Mouse (Mus musculus) frontal cortex, postnatal 14 days (tissue): ENCODE results near the gene Parp6.

Experiments
- DNase-seq, 2 experiments: peaks; one replicate each; pipeline ENCODE4 v3.0.0; 2022; ENCODE audit warnings: low spot score in 2 of 2

Parp6 gene

GRCm38 (mm10) chr9:59616622-59617306, at the start of gene Parp6:
Parp6 (plus strand) TSS chr9:59617284.
- peak; percentile 99 for DNase-seq

GRCm38 (mm10) chr9:59571852-59572251, 45.2 kb upstream of the Parp6 start:
- no peak for DNase-seq

GRCm38 (mm10) chr9:59577401-59577800, 39.7 kb upstream of the Parp6 start:
- DNase-seq: no peak

GRCm38 (mm10) chr9:59577844-59578504, 39.1 kb upstream of the Parp6 start, which contains the start of gene Celf6:
Celf6 (plus strand) TSS chr9:59577917.
- peak; percentile 89 to 90 for DNase-seq

- DNase-seq: no peak
These were observed 38.6 kb upstream of the Parp6 start for GRCm38 (mm10) chr9:59578505-59578867.

GRCm38 (mm10) chr9:59584871-59585308, 32.2 kb upstream of the Parp6 start:
- peak; percentile 70 to 76 for DNase-seq

DNA sequence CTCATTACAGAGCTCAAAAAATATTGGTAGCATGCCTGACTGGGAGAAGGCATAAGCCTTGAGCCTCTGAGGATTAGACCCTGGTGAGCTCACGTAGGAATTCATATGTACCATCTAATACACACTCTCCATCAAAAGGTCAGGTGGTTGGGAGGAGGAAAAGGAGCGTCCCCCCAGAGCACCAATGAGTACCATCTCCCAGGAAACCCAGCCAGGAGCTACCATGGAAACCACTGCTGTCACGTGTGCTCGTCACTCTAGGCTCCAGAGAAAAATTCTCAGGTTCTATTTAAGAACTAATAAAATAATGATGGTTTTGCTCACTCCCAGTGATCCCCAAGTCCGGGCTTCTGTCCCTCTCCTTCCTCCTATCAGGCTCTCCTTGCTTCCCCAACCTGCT, 28.8 kb upstream of the Parp6 start:
- DNase-seq: no peak

DNA sequence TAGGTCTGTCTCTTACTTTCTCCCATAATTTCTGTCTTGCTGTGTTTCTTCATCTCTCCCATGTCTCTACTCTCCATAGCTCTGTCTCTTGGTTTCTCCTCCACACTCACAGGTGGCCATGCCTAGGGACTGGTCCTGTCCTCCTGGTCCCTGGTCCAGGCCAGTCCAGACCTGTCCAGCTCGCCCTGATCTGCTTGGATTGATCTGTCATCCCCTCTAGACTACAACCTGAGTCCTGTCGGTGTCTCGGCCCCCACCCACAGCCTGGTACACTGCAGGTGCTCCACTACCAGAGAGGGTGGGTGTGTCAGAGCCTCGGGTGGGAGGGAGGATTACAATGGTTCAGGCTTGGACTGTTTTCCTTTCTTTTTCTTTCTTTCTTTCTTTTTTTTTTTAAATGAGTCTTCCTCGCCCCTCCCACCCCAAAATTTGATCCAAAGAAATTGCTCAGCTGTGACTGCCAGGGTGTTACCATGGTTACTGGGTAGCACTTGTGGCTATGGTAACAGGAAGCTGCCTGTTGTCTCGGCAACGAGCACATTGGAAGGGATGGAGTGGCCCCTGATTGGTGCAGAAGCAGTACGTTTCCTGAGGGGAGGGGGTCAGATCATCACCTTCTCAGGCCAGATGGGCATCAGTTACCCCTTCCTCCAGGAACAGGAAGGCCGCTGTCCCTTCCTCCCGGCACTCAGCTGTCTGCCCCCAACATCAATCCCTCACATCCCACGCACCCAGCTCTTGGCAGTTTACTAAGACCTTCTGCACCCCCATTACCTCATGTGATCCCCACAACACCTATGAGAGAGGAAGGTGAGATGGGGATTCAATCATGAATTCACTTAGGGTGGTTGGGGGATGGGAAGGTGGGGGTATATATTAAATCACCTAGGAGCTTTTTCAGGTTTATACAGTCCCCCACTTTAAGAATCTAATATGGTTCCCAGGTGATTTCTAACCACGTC, 28.1 kb upstream of the Parp6 start:
- peak; percentile 67 to 83 for DNase-seq

- no peak for DNase-seq
These were observed 27.2 kb upstream of the Parp6 start for GRCm38 (mm10) chr9:59589703-59590439.

GRCm38 (mm10) chr9:59601661-59602060, 15.4 kb upstream of the Parp6 start:
- no peak for DNase-seq

GRCm38 (mm10) chr9:59605967-59606366, 11.1 kb upstream of the Parp6 start:
- no peak for DNase-seq

DNA sequence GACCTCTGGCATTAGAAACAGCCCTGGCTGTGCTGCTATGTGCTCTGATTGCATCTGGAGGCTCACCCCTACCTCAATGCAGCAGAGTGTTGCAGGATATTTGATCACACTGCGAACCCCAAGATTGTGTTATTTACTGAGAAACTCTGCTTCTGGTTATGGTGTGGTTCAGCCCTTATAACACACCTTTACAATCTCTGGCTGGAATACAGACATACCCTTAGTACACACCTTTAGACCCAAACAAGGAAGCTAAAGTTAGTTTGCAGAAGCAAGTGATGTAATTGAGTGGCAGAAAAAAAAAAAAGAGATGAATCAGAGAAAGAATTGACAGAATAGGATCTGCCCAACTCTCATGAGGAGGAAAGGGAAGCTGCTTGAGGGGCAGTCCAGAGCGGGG, 6.1 kb upstream of the Parp6 start:
- DNase-seq: no peak

DNA sequence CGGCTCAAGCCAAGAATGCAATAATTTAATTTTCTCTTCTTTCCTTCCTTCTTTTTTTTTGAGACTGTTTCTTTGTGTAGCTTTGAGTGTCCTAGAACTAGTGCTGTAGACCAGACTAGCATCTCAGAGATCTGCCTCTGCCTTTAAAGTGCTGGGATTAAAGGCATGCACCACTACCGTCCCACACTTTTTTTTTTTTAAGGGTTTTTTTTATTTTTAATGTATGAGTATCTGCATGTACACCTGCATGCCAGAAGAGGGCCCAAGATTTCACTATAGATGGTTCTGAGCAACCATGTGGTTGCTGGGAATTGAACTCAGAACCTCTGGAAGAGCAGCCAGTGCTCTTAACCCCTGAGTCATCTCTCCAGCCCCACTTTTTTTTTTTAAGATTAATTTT, 1.3 kb upstream of the Parp6 start:
- no peak for DNase-seq

DNA sequence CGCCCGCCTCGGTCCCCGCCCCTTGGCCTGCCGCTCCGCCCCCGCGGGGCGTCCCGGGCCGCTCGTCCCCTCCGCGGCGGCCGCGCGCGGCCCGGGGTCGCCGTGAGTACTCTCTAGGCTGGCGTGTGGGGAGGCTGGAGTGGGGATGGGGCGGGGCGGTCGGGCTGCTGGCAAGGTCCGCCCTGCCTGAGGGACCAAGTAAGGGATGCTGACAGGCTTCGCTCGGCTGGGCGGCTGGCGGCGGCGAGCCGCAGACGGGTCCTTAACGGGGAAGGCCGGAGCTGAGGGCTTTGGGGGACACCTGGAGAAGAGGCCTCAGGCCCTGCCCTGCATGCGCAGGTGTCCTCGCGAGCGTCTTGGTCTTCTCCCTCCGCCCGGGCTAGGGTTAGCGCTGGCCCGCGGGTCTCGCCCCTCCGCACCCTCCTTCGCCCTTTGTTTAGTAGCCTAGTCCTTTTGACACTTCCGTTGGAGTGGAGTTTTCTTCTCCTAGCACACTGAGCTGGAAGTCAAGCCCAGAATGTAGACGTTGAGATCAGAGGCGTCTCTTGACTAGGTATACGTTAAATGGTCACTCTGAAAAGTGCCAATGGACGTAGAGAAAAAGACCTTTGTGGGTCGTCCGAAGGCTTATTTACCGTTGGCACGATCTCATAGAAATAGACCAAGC, 356 bp downstream of the Parp6 start:
- no peak for DNase-seq

- no peak for DNase-seq
These were observed 21.3 kb downstream of the Parp6 start for GRCm38 (mm10) chr9:59638372-59638771.

DNA sequence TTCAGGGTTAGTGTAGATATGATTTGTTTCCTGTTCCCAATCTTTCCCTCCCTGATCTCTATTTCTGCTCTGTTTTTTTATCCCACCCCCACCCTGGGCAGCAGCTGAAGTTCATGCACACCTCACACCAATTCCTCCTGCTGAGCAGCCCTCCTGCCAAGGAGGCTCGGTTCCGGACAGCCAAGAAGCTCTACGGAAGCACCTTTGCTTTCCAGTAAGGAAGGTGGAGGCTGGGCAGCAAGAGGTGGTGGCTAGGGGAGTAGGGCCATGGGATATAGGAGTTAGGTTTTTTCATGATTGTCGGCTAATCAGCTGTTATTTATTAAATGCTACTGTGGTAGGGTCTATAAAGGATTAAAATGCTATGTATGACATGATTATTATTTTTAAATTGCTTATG, 22.9 kb downstream of the Parp6 start:
- no peak for DNase-seq

DNA sequence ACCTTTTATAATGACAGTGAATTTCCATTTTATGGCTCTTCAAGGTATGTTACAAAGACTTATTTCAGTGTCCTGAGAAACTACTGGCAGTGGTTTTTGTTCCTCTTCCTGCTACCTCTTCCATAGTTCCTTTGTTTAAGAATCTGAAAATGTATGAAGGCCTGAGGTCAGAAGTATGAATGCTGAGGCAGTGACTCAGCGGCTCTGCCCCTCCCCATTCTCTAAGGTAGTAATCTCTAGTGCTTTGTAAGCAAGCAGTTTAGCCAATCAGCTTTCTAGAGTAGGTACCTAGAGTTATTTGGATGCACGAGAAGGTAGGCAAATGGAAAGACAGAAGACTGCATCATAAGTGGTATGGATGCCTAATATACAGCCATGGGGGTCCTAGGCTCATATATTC, 24.2 kb downstream of the Parp6 start:
- no peak for DNase-seq

GRCm38 (mm10) chr9:59649911-59650310, 32.8 kb downstream of the Parp6 start:
- DNase-seq: no peak

- DNase-seq: no peak
These were observed 36.3 kb downstream of the Parp6 start for GRCm38 (mm10) chr9:59653371-59653770.

DNA sequence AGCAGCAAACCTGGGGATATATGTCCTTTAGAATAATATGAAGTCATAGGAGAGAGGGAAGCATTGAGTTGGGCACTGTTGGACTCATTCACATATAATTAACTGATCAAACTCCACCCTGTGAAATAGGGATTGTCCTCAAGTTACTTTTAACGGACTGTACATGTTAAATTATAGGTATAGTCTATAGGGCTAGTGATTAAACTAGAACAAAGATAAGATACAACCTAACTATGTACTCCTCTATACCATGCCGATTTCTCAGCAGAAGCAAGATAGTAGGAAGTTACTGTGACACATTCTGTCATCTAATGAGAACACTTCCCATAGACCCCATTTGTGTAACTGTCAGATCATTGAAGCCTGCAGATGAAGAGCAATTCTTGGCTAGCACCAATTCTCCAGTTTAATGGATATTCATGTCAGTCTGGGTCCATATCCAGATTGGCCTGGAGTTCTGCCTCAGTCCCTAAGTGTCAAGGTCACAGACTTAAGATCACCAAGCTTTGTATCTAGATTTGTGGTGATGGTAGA, 37.4 kb downstream of the Parp6 start:
- DNase-seq: no peak
